Mouse (Mus musculus) hindbrain, embryonic 15.5 days (tissue): ENCODE data around the gene Antxr1. TPM values are rescaled to one million over a fixed set of nuclear protein-coding genes. Genes with fewer than 3 reads are reported as not detected.

Experiments used
- ATAC-seq: fragments of 200-750 bp; cut with Nextera tagmentation; 2 replicates; pipeline ENCODE4 v1.8.0; 2017; ENCODE audit warnings: low read depth, moderate number of reproducible peaks, moderate TSS enrichment; ENCODE audit not compliant: low FRiP score
- H3K27ac ChIP-seq: fragments of 300-500 bp; sonication (generic); replicated peaks from 2 replicates; pipeline ENCODE4 v1.5.1; 2015; ENCODE audit warnings: mild to moderate bottlenecking, inconsistent platforms
- H3K27me3 ChIP-seq: fragments of 300-500 bp; sonication (generic); 2 replicates; pipeline ENCODE4 v1.6.1; 2015; ENCODE audit warnings: control low read depth, inconsistent platforms
- H3K36me3 ChIP-seq: fragments of 300-500 bp; sonication (generic); 2 replicates; pipeline ENCODE4 v1.6.1; 2015; ENCODE audit warnings: control low read depth, inconsistent platforms
- H3K4me1 ChIP-seq: fragments of 300-500 bp; sonication (generic); replicated peaks from 2 replicates; pipeline ENCODE4 v1.6.1; 2015; ENCODE audit warnings: control low read depth, inconsistent platforms
- H3K4me2 ChIP-seq: fragments of 300-500 bp; sonication (generic); 2 replicates; pipeline ENCODE4 v1.6.1; 2015; ENCODE audit warnings: moderate library complexity, mild to moderate bottlenecking, inconsistent platforms
- H3K4me3 ChIP-seq: fragments of 300-500 bp; sonication (generic); 2 replicates; pipeline ENCODE4 v1.5.1; 2015; ENCODE audit warnings: mild to moderate bottlenecking, inconsistent platforms
- H3K9ac ChIP-seq: fragments of 300-500 bp; sonication (generic); 2 replicates; pipeline ENCODE4 v1.6.1; 2015; ENCODE audit warnings: inconsistent platforms
- H3K9me3 ChIP-seq: fragments of 300-500 bp; sonication (generic); 2 replicates; pipeline ENCODE4 v1.6.1; 2016; ENCODE audit warnings: control low read depth, inconsistent platforms
- WGBS: fragments of 180-500 bp; shearing (Covaris S2); methylation state at CpG from one replicate; pipeline ENCODE4 v1.1.7; 2015; 5-methylcytosine and 5-hydroxymethylcytosine counted together
- polyA plus RNA-seq: library from polyadenylated mRNA; unstranded; fragments of >200 nt; fragmentation: Nextera tagmentation; extraction: Ambion mirVana; gene quantifications from 2 replicates; pipeline ENCODE4 v1.2.1, GENCODE M21; 2015

Gene Antxr1
- polyA plus RNA-seq, 1 experiment from 2014 or later = 4.7 TPM

GRCm38 (mm10) chr6:87269950-87270349 is 65.7 kb downstream of the Antxr1 start:
- Histone ChIP-seq H3K36me3 (no peaks in the 10 kb centered on the region), H3K9ac (no peak overlapping the region), H3K4me3 (no peak overlapping the region), H3K27ac (no peak overlapping the region), H3K4me2 (no peak overlapping the region), H3K9me3 (no peaks in the 10 kb centered on the region), H3K4me1 (peaks cover 14% of the 10 kb centered on the region), H3K27me3 (no peaks in the 10 kb centered on the region)
- 74% methylated on average over 7 of the region's 7 CpGs for WGBS
- no peak for ATAC-seq

- peaks cover 17% of the 10 kb centered on the region for H3K4me1 ChIP-seq
- H3K36me3 ChIP-seq = no peaks in the 10 kb centered on the region
- ATAC-seq = no peak
- no peaks in the 10 kb centered on the region for H3K9me3 ChIP-seq
- H3K9ac ChIP-seq = no peak overlapping the region
- WGBS = 44% methylated on average over 2 of the region's 2 CpGs
- no peak overlapping the region for H3K4me2 ChIP-seq
- no peak overlapping the region for H3K4me3 ChIP-seq
- no peaks in the 10 kb centered on the region for H3K27me3 ChIP-seq
- H3K27ac ChIP-seq = no peak overlapping the region
These were observed 73.0 kb downstream of the Antxr1 start for GRCm38 (mm10) chr6:87262666-87263065.

DNA sequence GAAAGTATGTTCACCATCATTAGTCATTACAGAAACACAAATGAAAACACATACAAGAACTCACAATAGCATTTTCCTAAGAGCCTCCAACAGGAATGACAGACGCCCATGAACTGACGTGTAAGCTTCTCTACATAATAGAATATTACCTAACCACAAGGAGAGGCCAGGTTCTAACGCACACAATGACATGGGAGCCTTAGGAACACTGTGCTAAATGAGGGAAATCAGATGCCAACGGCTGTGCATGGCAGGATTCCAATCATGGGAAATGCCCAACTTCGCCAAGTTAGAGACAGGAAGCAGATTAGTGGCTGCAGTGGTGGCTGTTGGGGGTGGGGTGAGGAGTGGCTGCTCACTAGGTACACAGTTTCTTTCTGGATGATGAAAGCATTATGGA is 76.6 kb downstream of the Antxr1 start:
- Histone ChIP-seq H3K9me3 (no peaks in the 10 kb centered on the region), H3K4me3 (no peak overlapping the region), H3K27ac (no peak overlapping the region), H3K4me2 (no peak overlapping the region), H3K4me1 (peaks cover 19% of the 10 kb centered on the region), H3K27me3 (no peaks in the 10 kb centered on the region), H3K9ac (no peak overlapping the region), H3K36me3 (no peaks in the 10 kb centered on the region)
- WGBS = 47% methylated on average over 5 of the region's 5 CpGs
- ATAC-seq = no peak

GRCm38 (mm10) chr6:87257981-87258775 is 77.4 kb downstream of the Antxr1 start:
- H3K9me3 ChIP-seq = no peaks in the 10 kb centered on the region
- no peak overlapping the region for H3K4me3 ChIP-seq
- 64% methylated on average over 7 of the region's 7 CpGs for WGBS
- H3K36me3 ChIP-seq = no peaks in the 10 kb centered on the region
- H3K9ac ChIP-seq = no peak overlapping the region
- ATAC-seq = no peak
- H3K27me3 ChIP-seq = no peaks in the 10 kb centered on the region
- peaks cover 19% of the 10 kb centered on the region for H3K4me1 ChIP-seq
- H3K27ac ChIP-seq = peak overlapping the region; percentile 1; the same call in 1 of the 2 replicates
- H3K4me2 ChIP-seq = no peak overlapping the region

DNA sequence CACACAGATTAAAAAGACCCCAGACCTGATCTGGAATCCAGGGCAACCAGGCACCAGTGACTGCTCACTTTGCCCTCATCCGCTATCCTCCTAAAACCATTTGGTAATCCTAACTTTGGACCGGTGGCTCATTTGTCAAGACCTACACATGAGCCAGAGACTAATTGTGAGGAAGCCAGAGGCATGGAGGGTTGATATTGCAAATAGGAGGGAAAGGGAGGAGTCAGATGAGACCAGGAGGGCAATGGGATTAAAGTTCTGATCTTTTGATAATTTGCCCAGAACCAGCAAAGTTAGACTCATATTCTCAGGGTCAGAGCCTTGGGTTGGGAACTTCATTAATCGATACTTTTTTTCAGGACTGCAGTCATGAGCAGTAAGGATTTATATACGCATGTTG is 78.2 kb downstream of the Antxr1 start:
- ATAC-seq = no peak
- Histone ChIP-seq H3K27me3 (no peaks in the 10 kb centered on the region), H3K4me2 (no peak overlapping the region), H3K9me3 (no peaks in the 10 kb centered on the region), H3K4me3 (no peak overlapping the region), H3K9ac (no peak overlapping the region), H3K4me1 (peaks cover 19% of the 10 kb centered on the region), H3K27ac (no peak overlapping the region), H3K36me3 (no peaks in the 10 kb centered on the region)
- WGBS = 85% methylated on average over 4 of the region's 4 CpGs

DNA sequence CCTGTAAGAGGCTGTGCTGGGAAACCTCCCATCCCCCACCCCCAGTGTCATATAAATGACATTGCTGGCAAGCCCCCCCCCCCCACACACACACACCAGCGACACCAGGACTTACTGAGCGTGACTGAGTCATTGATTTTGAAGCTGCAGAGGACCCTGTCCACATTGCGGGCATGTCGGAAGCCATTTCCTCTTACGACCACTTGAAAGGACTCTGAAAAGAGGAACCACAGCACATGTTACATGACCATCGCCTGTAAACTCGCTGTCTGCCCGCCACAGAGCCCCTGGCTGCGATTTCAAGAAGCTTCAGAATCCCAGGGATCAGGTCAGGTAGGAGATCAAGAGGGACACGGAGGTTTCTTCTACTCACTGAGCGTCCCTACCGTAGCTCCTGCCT is 80.0 kb downstream of the Antxr1 start:
- Histone ChIP-seq H3K4me3 (no peak overlapping the region), H3K4me1 (peaks cover 28% of the 10 kb centered on the region), H3K27me3 (no peaks in the 10 kb centered on the region), H3K36me3 (no peaks in the 10 kb centered on the region), H3K9me3 (no peaks in the 10 kb centered on the region), H3K27ac (no peak overlapping the region), H3K9ac (no peak overlapping the region), H3K4me2 (no peak overlapping the region)
- 82% methylated on average over 12 of the region's 12 CpGs for WGBS
- ATAC-seq = no peak

- WGBS = 27% methylated on average over 7 of the region's 7 CpGs
- no peak for ATAC-seq
- no peaks in the 10 kb centered on the region for H3K27me3 ChIP-seq
- H3K27ac ChIP-seq = no peak overlapping the region
- no peaks in the 10 kb centered on the region for H3K36me3 ChIP-seq
- no peak overlapping the region for H3K4me3 ChIP-seq
- peaks cover 28% of the 10 kb centered on the region for H3K4me1 ChIP-seq
- H3K9ac ChIP-seq = no peak overlapping the region
- no peaks in the 10 kb centered on the region for H3K9me3 ChIP-seq
- no peak overlapping the region for H3K4me2 ChIP-seq
These were observed 80.9 kb downstream of the Antxr1 start for GRCm38 (mm10) chr6:87254756-87255155.

DNA sequence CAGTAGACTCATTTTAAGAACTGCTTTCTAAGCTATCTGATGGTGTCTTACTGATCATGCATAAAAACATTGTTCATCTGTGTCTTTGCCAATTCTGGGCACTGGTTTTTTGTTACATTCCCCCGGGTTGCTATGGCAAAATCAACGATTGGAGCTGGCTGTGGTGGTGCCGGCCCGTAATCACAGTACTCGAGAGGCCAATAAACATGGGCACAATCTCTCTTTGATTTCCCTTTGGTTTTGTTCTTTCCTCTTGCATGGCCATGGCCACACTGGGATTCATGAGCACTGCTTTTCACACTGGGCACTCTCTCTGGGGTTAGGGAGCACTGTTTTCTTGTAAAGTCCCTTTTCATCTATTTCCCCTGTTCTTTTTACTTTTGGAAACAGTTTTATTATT is 83.9 kb downstream of the Antxr1 start:
- Histone ChIP-seq H3K4me3 (no peak overlapping the region), H3K9ac (no peak overlapping the region), H3K36me3 (no peaks in the 10 kb centered on the region), H3K4me1 (peaks cover 12% of the 10 kb centered on the region; the same call in 1 of the 2 replicates), H3K9me3 (no peaks in the 10 kb centered on the region), H3K27me3 (no peaks in the 10 kb centered on the region), H3K4me2 (no peak overlapping the region), H3K27ac (no peak overlapping the region)
- peak; percentile 56; the same call in 1 of the 2 replicates for ATAC-seq
- WGBS = 36% methylated on average over 5 of the region's 5 CpGs

GRCm38 (mm10) chr6:87250701-87251100 is 84.9 kb downstream of the Antxr1 start:
- H3K36me3 ChIP-seq = no peaks in the 10 kb centered on the region
- no peak overlapping the region for H3K4me2 ChIP-seq
- no peaks in the 10 kb centered on the region for H3K9me3 ChIP-seq
- H3K27ac ChIP-seq = no peak overlapping the region
- no peaks in the 10 kb centered on the region for H3K27me3 ChIP-seq
- no peak for ATAC-seq
- WGBS = 75% methylated on average over 3 of the region's 3 CpGs
- H3K4me3 ChIP-seq = no peak overlapping the region
- H3K9ac ChIP-seq = no peak overlapping the region
- peaks cover 12% of the 10 kb centered on the region; the same call in 1 of the 2 replicates for H3K4me1 ChIP-seq

GRCm38 (mm10) chr6:87248226-87248834 is 87.3 kb downstream of the Antxr1 start:
- WGBS = 88% methylated on average over 9 of the region's 9 CpGs
- H3K4me1 ChIP-seq = peaks cover 12% of the 10 kb centered on the region; the same call in 1 of the 2 replicates
- ATAC-seq = no peak
- no peaks in the 10 kb centered on the region for H3K27me3 ChIP-seq
- H3K9ac ChIP-seq = no peak overlapping the region
- no peak overlapping the region for H3K27ac ChIP-seq
- H3K36me3 ChIP-seq = no peaks in the 10 kb centered on the region
- H3K9me3 ChIP-seq = no peaks in the 10 kb centered on the region
- no peak overlapping the region for H3K4me3 ChIP-seq
- no peak overlapping the region for H3K4me2 ChIP-seq

GRCm38 (mm10) chr6:87244117-87245100 is 91.2 kb downstream of the Antxr1 start:
- WGBS = 62% methylated on average over 9 of the region's 9 CpGs
- Histone ChIP-seq H3K4me3 (no peak overlapping the region), H3K36me3 (no peaks in the 10 kb centered on the region), H3K27me3 (no peaks in the 10 kb centered on the region), H3K4me2 (no peak overlapping the region), H3K27ac (no peak overlapping the region), H3K9ac (no peak overlapping the region), H3K9me3 (no peaks in the 10 kb centered on the region), H3K4me1 (0 out of 2 replicates have a peak, but pooled peaks cover 3% of the 10 kb centered on the region)
- no peak for ATAC-seq
